Mouse (Mus musculus) c-Kit-positive CD71-positive TER-119-positive erythroid progenitor cells, embryonic 14.5 days (primary cell): ENCODE data around the gene Pdzd4.
A peak's percentile ranks its signal among the peaks of the same experiment; 100 is the strongest.

Source experiments
- DNase-seq: peaks from one replicate; pipeline ENCODE4 v3.0.0-alpha.2; 2013; ENCODE audit warnings: low spot score

Gene Pdzd4

GRCm38 (mm10) chrX:73824185-73825151, at the start of gene Pdzd4:
Gene Pdzd4, minus strand, starts transcription at chrX:73824969.
- no peak for DNase-seq

DNA sequence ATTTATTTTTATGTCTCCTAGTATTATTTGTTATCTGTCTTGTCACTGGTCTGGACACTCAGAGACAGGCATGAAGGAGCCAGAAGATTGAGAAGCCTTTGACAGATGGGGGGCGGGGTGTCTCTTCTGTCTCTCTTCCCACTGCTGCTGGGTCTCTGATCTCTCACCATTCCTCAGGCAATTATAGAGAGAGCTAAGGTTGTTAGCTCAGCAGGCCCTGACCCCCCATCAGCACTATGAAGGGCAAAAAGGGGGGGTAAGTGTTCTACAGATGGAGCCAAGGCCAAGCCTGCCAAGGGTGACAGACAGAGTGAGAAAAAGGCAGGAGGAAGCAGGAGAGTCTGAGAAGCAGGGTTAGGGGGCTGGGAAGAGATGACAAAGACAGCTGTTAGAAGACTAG, 47.2 kb upstream of the Pdzd4 start:
- DNase-seq = no peak

DNA sequence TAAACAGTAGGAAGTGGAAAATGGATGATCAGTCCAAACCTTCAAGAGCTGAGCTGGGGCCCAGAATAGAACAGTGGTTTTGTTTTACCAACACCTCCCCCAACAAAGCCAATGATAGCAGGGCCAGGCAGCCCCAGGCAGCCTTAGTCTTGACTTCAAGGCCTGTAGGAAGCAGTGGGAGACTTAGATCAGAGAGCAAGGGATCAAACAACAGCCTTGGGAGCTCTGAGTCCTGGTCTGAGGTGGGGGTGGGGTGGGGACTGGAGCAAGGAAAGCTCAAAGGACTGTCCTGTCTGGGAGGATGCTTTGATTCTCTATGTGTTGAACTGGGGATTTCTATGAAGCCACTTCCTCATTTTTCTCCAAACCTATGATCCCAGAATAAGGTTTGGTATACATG, 46.7 kb upstream of the Pdzd4 start:
- no peak for DNase-seq

- DNase-seq = peak; percentile 40
Measured at GRCm38 (mm10) chrX:73869334-73869733, 44.6 kb upstream of the Pdzd4 start.

- DNase-seq = peak; percentile 44
Measured at GRCm38 (mm10) chrX:73867852-73868251, 43.1 kb upstream of the Pdzd4 start.

GRCm38 (mm10) chrX:73867256-73867655, 42.5 kb upstream of the Pdzd4 start:
- DNase-seq = no peak

- no peak for DNase-seq
Measured at GRCm38 (mm10) chrX:73864692-73865091, 39.9 kb upstream of the Pdzd4 start.

DNA sequence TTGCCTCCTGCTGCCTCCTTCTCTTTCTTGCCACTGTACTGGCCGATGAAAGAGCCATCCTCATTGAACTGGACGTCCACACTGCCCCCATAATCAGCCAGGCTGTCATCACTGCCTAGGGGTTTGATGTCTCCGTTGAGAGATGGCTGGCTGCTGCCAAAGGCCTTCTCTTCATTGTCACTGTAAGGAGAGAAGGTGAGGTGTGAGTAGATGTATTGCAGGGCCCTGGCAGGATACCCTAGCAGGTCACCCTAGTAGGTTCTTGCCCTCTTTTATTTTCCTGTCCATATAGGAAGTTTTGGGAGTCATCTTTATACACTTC, 30.3 kb upstream of the Pdzd4 start:
- no peak for DNase-seq

DNA sequence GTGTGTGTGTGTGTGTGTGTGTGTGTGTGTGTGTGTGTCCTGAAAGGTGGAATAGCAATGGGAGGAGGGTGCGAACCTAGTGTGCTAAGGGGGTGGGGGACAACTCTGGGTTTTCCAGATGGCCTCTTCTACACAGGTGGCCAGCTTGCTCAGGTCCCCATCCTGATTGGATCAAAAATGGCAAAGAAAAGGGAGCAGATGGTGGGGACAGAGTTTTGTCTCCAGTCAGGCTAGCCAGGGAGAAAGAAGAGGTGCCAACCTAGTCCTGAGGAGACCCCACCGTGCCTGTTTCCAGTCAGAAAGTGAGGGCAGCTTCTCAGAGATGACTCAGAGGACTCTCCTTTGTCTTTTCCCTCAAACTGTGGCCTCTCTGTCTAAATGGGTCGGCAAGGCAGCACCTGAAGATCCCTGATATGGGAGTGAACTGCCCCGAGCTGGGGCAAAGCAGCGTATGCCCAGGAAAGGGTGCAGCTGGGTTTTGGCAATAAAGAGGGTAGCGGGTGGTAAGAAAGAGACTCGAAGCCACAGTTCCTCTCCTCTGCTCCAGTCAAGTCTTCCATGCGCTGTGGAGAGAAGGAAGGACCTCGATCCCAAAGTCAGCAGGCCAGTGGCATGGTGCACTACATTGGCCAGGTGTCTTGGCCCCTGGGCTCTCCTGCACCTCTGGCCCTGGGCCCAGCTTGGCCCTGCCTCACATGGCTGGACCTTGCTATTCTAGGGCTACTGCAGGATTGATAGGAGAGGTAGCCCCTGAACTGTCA, 29.7 kb upstream of the Pdzd4 start:
- no peak for DNase-seq

GRCm38 (mm10) chrX:73836691-73837090, 11.9 kb upstream of the Pdzd4 start:
- no peak for DNase-seq

DNA sequence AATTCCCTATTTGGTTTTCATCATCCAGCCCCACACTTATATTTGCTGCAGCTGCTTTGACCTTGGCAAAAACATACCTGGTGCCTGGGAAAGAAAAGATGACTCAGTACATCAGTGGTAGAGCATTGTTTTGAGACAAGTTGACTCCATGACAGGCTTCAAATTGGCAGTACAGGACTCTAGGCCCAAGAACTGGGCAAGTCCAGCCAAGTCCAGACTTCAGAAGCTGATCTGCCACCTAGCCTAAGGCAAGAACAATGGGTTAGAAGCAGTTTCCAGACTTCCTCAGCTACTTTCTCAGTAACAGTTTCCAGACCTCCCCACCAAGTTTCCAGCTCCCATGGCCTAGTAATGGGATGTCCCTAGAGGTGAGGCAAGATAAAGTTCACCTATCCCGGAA, 11.0 kb upstream of the Pdzd4 start:
- DNase-seq = no peak

- DNase-seq = no peak
Measured at GRCm38 (mm10) chrX:73823747-73824146, 1.0 kb downstream of the Pdzd4 start.

DNA sequence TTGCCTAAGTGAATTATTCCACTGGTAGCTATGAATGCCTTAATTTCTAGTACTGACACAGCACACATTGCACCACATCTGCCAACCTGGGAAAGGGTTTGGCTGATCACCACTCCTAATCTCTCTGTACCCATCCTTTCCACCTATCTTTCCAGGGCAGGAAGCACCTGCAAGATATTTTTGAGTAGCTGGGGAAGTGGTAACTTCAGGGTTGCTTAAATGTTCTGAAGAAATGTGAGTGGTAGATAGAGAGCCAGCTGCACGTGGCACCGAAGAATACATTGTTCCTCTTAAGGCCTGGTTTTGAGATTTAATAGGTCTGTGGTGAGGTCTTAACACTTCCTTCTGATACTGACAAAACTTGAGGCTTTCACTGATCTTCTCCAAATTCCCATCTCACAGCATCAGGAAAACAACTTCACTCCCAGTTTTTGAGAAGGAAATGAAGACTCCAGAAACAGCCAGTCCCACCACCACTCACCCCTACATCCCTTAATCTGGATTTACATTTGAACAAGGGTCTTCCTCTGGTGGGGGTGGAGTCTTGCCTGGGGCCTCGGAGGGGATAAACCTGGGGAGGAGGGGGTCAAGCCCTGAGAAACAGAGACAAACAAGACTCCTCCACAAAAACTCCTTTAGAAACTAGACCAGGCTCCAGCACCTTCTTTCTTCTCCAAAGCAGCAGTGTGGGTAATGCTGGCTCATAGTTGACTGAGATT, 8.0 kb downstream of the Pdzd4 start:
- DNase-seq = no peak

GRCm38 (mm10) chrX:73815072-73815471, 9.7 kb downstream of the Pdzd4 start:
- DNase-seq = no peak

- no peak for DNase-seq
Measured at GRCm38 (mm10) chrX:73805814-73806213, 19.0 kb downstream of the Pdzd4 start.

DNA sequence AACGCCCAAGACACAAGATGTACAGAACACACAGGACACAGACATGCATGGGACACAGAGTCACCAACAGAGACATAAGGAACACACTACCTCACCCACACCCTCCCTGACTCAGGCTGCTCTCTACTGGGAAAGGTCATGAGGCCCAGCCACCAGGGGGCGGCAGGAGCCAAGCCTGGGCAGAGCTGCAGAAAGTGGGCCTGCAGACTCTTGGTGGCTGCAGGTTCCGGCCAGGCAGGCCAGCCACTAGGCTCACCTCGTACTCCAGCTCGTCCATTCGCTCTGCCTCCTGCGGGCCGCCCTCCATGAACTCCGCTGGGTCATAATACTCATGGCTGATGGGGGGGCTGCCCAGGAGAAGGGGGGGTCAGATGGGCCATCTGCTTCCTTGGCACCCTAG, 26.3 kb downstream of the Pdzd4 start:
- peak; percentile 48 for DNase-seq

- no peak for DNase-seq
Measured at GRCm38 (mm10) chrX:73797511-73797910, 27.3 kb downstream of the Pdzd4 start.

DNA sequence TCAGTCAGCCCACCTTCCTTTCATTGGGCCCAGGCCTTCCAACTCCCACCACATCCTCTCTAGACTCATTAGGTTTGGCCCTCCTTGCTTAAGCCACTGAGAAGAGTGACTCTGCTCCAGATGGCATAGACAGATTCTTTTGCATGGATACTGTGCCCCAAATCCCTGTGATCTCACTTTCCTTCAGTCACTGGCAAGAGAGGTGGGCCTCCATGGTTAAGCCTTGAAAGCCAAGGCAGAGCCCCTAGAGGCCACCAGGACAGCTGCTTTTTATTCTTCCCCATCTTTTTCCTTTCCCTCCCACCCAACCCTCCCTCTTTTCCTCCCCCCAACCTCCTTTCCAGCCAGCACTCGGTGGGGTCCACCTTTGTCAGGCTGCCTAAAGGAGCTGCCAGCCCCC, 31.3 kb downstream of the Pdzd4 start:
- no peak for DNase-seq

DNA sequence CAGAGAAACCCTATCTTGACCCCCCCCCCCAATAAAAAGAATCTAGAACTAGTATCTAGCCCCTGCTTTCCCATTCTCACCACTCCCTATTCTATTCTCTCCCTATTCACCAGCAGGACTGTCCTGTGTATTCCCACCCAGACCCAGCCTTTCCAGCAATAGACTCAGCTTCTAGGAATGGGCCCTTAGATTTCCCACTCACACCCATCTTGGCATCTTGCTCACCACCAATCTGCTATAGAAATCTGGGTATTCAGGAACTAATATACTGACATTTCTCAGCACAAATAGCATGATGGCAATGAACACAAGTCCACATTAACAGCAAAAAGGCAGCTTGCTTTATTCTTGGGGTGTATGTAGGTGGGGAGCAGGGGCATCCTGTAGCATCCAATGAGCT, 31.7 kb downstream of the Pdzd4 start:
- no peak for DNase-seq

DNA sequence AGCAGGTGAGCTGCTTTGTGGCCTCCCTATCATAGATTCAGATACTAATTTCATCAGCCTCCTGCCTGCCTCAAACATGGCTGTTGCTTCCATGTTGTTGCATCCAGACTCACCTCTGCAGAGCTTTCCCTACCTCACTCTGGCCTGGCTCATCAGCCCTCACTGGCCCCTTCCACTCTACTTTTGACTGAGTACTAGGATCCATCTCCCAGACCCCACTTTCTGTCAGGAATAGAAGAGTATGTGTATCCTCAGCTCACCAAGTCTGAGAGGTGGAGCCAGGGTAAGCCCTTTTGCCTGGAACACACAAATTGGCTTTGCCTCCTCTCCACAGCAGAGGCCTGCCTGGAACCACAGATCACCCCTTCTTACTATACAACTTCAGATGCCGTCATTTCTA, 36.3 kb downstream of the Pdzd4 start:
- no peak for DNase-seq

GRCm38 (mm10) chrX:73787225-73787558, 37.6 kb downstream of the Pdzd4 start:
- no peak for DNase-seq

GRCm38 (mm10) chrX:73786364-73787224, 38.2 kb downstream of the Pdzd4 start, which contains the start of the genes Idh3g and Ssr4:
Gene Idh3g, minus strand, starts transcription at chrX:73786897.
Gene Ssr4, plus strand, starts transcription at chrX:73787028.
- peak; percentile 92 for DNase-seq
